8 mouse cellular contexts compared by ENCODE assay signal in the genomic region with DNA sequence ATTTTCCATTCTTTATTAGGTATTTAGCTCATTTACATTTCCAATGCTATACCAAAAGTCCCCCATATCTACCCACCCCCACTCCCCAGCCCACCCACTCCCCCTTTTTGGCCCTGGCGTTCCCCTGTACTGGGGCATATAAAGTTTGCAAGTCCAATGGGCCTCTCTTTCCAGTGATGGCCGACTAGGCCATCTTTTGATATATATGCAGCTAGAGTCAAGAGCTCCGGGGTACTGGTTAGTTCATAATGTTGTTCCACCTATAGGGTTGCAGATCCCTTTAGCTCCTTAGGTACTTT.
DNase-seq lines count a peak whose midpoint lies in the region; ATAC-seq lines count a peak whose summit lies in the region.
"Not testable (repeated sequence)": the region's sequence is repeated elsewhere in the genome, so short reads cannot be mapped to it uniquely, and the experiment has no call there.

No protein-coding gene starts in this region.

- WGBS in embryonic facial prominence, embryonic 13.5 days: 6% methylated on average over 1 of the region's 3 CpGs
- whole genome bisulfite sequencing in forebrain, embryonic 15.5 days: 0% methylated on average over 1 of the region's 3 CpGs
- 0% methylated on average over 1 of the region's 3 CpGs for WGBS in hindbrain, embryonic 11.5 days
- WGBS in intestine, embryonic 15.5 days: 0% methylated on average over 2 of the region's 3 CpGs
- WGBS in limb, embryonic 13.5 days: 11% methylated on average over 2 of the region's 3 CpGs
- 0% methylated on average over 2 of the region's 3 CpGs for WGBS in liver, embryonic 15.5 days (ENCODE audit: insufficient replicate concordance)
- 0% methylated on average over 1 of the region's 3 CpGs for WGBS in midbrain, embryonic 12.5 days
- 11% methylated on average over 1 of the region's 3 CpGs for WGBS in neural tube, embryonic 14.5 days

- H3K27ac ChIP-seq in embryonic facial prominence, embryonic 13.5 days; forebrain, embryonic 15.5 days (replicated peaks); hindbrain, embryonic 11.5 days (ENCODE audit: low read depth, low read length); intestine, embryonic 15.5 days; limb, embryonic 13.5 days; liver, embryonic 15.5 days (replicated peaks); midbrain, embryonic 12.5 days (replicated peaks); neural tube, embryonic 14.5 days (ENCODE audit: low read depth, low read length): not testable (repeated sequence)

- not testable (repeated sequence) for H3K36me3 ChIP-seq in embryonic facial prominence, embryonic 13.5 days; forebrain, embryonic 15.5 days; hindbrain, embryonic 11.5 days (ENCODE audit: control insufficient read depth, insufficient read depth, low read length); intestine, embryonic 15.5 days; limb, embryonic 13.5 days; liver, embryonic 15.5 days (replicated peaks); midbrain, embryonic 12.5 days; neural tube, embryonic 14.5 days (ENCODE audit: control insufficient read depth, insufficient read depth, low read length)

- ATAC-seq in embryonic facial prominence, embryonic 13.5 days (ENCODE audit: insufficient number of reproducible peaks, insufficient read depth, low FRiP score, low TSS enrichment, low read depth): peak; percentile 46; the same call in 1 of the 2 replicates
- ATAC-seq in forebrain, embryonic 15.5 days (replicated peaks): peak; percentile 11; the same call in 1 of the 2 replicates
- ATAC-seq in hindbrain, embryonic 11.5 days (ENCODE audit: low FRiP score): peak; percentile 67
- peak; percentile 52 for ATAC-seq in intestine, embryonic 15.5 days
- peak; percentile 62 for ATAC-seq in limb, embryonic 13.5 days (ENCODE audit: low FRiP score, low read depth)
- ATAC-seq in liver, embryonic 15.5 days (ENCODE audit: insufficient read depth): peak; percentile 42
- ATAC-seq in midbrain, embryonic 12.5 days (ENCODE audit: low FRiP score, low read depth): peak; percentile 42
- ATAC-seq in neural tube, embryonic 14.5 days (ENCODE audit: low read depth): 0 out of 2 replicates have a peak, but pooled peaks have one; percentile 13

- not testable (repeated sequence) for H3K4me3 ChIP-seq in embryonic facial prominence, embryonic 13.5 days; forebrain, embryonic 15.5 days; hindbrain, embryonic 11.5 days (ENCODE audit: low read depth, low read length); intestine, embryonic 15.5 days (replicated peaks); limb, embryonic 13.5 days; liver, embryonic 15.5 days (replicated peaks); midbrain, embryonic 12.5 days; neural tube, embryonic 14.5 days (ENCODE audit: low read depth, low read length)

- H3K4me2 ChIP-seq in embryonic facial prominence, embryonic 13.5 days; forebrain, embryonic 15.5 days (replicated peaks); hindbrain, embryonic 11.5 days (replicated peaks; ENCODE audit: low read depth, low read length); intestine, embryonic 15.5 days (replicated peaks); limb, embryonic 13.5 days (replicated peaks); liver, embryonic 15.5 days; midbrain, embryonic 12.5 days (replicated peaks); neural tube, embryonic 14.5 days (ENCODE audit: low read depth, low read length): not testable (repeated sequence)

- H3K9ac ChIP-seq in embryonic facial prominence, embryonic 13.5 days; forebrain, embryonic 15.5 days (replicated peaks); hindbrain, embryonic 11.5 days (ENCODE audit: low read depth, low read length); intestine, embryonic 15.5 days; limb, embryonic 13.5 days; liver, embryonic 15.5 days; midbrain, embryonic 12.5 days (replicated peaks); neural tube, embryonic 14.5 days (replicated peaks; ENCODE audit: low read depth, low read length): not testable (repeated sequence)

- H3K9me3 ChIP-seq in embryonic facial prominence, embryonic 13.5 days; forebrain, embryonic 15.5 days; hindbrain, embryonic 11.5 days (ENCODE audit: control insufficient read depth, low read length); intestine, embryonic 15.5 days; limb, embryonic 13.5 days; liver, embryonic 15.5 days (replicated peaks); midbrain, embryonic 12.5 days; neural tube, embryonic 14.5 days (ENCODE audit: control insufficient read depth, low read length): not testable (repeated sequence)

- H3K4me1 ChIP-seq in embryonic facial prominence, embryonic 13.5 days; forebrain, embryonic 15.5 days; hindbrain, embryonic 11.5 days (replicated peaks; ENCODE audit: control insufficient read depth, insufficient read depth, low read length); midbrain, embryonic 12.5 days; neural tube, embryonic 14.5 days (ENCODE audit: control insufficient read depth, insufficient read depth, low read length): not testable (repeated sequence)
- H3K4me1 ChIP-seq in intestine, embryonic 15.5 days (replicated peaks): peaks cover 12% of the 10 kb centered on the region
- H3K4me1 ChIP-seq in limb, embryonic 13.5 days: peaks cover 16% of the 10 kb centered on the region
- peaks cover 29% of the 10 kb centered on the region for H3K4me1 ChIP-seq in liver, embryonic 15.5 days (replicated peaks)

- not testable (repeated sequence) for DNase-seq in hindbrain, embryonic 11.5 days (ENCODE audit: low spot score)

- H3K27me3 ChIP-seq in embryonic facial prominence, embryonic 13.5 days; forebrain, embryonic 15.5 days; hindbrain, embryonic 11.5 days (ENCODE audit: control insufficient read depth, insufficient read depth, low read length); intestine, embryonic 15.5 days (replicated peaks); limb, embryonic 13.5 days; liver, embryonic 15.5 days; neural tube, embryonic 14.5 days (ENCODE audit: control insufficient read depth, insufficient read depth, low read length): not testable (repeated sequence)
- H3K27me3 ChIP-seq in midbrain, embryonic 12.5 days: peaks cover 11% of the 10 kb centered on the region

Comparison
In these comparisons a context has a peak if more than half of its experiments do, and no peak if none do; other contexts are left out.
1. ATAC-seq: peak in every context shown above with its lines; median percentile 67 in hindbrain, embryonic 11.5 days; 62 in limb, embryonic 13.5 days; 52 in intestine, embryonic 15.5 days; 46 in embryonic facial prominence, embryonic 13.5 days; 42 in liver, embryonic 15.5 days; 42 in midbrain, embryonic 12.5 days; 13 in neural tube, embryonic 14.5 days; 11 in forebrain, embryonic 15.5 days.